Mouse (Mus musculus) thymus, adult 2 months (tissue): ENCODE data around the gene H2-Ob. TPM values are rescaled to one million over a fixed set of nuclear protein-coding genes. Genes with fewer than 3 reads are reported as not detected.

Experiments
- DNase-seq: peaks from one replicate; pipeline ENCODE4 v3.0.0; 2021
- H3K27ac ChIP-seq: fragments of 200-500 bp; 2 replicates; pipeline ENCODE4 v1.5.1; 2012; ENCODE audit warnings: low read length, control low read depth; ENCODE audit not compliant: control insufficient read depth, insufficient read depth
- H3K27me3 ChIP-seq: fragments of 200-500 bp; 2 replicates; pipeline ENCODE4 v1.6.1; 2012; ENCODE audit warnings: mild to moderate bottlenecking, low read length, moderate library complexity, mixed read lengths; ENCODE audit not compliant: control insufficient read depth, insufficient read depth
- H3K36me3 ChIP-seq: fragments of 200-500 bp; 2 replicates; pipeline ENCODE4 v1.6.1; 2012; ENCODE audit warnings: mild to moderate bottlenecking, low read length, moderate library complexity; ENCODE audit not compliant: control insufficient read depth, insufficient read depth
- H3K4me1 ChIP-seq: fragments of 200-500 bp; replicated peaks from 2 replicates; pipeline ENCODE4 v1.6.1; 2012; ENCODE audit warnings: low read length; ENCODE audit not compliant: control insufficient read depth, insufficient read depth
- H3K4me3 ChIP-seq: fragments of 200-500 bp; 2 replicates; pipeline ENCODE4 v1.5.1; 2012; ENCODE audit warnings: mild to moderate bottlenecking, low read length, control low read depth, moderate library complexity; ENCODE audit not compliant: control insufficient read depth, insufficient read depth
- CTCF ChIP-seq: fragments of 200-500 bp; IDR thresholded peaks from 2 replicates; pipeline ENCODE4 v1.5.1; 2012; ENCODE audit warnings: mild to moderate bottlenecking, control low read depth, low read length, moderate library complexity, borderline replicate concordance; ENCODE audit not compliant: control insufficient read depth, poor library complexity, insufficient read depth; ENCODE audit errors: extremely low read depth
- POLR2A ChIP-seq: fragments of 200-500 bp; IDR thresholded peaks from 2 replicates; pipeline ENCODE4 v1.6.1; 2012; ENCODE audit warnings: mild to moderate bottlenecking, low read length, control low read depth, moderate library complexity; ENCODE audit not compliant: control insufficient read depth, poor library complexity, insufficient read depth; ENCODE audit errors: extremely low read depth
- WGBS: fragments of 180-500 bp; shearing (Covaris S2); methylation state at CpG from one replicate; pipeline ENCODE4 v1.1.7; 2018; 5-methylcytosine and 5-hydroxymethylcytosine counted together
- polyA plus RNA-seq: library from polyadenylated mRNA; depleted of rRNA; stranded (reverse); fragments of >200 nt; gene quantifications from 2 replicates; pipeline ENCODE4 v1.2.3, GENCODE M21; 2012

H2-Ob gene
- polyA plus RNA-seq, 1 experiment: 37.5 TPM

DNA sequence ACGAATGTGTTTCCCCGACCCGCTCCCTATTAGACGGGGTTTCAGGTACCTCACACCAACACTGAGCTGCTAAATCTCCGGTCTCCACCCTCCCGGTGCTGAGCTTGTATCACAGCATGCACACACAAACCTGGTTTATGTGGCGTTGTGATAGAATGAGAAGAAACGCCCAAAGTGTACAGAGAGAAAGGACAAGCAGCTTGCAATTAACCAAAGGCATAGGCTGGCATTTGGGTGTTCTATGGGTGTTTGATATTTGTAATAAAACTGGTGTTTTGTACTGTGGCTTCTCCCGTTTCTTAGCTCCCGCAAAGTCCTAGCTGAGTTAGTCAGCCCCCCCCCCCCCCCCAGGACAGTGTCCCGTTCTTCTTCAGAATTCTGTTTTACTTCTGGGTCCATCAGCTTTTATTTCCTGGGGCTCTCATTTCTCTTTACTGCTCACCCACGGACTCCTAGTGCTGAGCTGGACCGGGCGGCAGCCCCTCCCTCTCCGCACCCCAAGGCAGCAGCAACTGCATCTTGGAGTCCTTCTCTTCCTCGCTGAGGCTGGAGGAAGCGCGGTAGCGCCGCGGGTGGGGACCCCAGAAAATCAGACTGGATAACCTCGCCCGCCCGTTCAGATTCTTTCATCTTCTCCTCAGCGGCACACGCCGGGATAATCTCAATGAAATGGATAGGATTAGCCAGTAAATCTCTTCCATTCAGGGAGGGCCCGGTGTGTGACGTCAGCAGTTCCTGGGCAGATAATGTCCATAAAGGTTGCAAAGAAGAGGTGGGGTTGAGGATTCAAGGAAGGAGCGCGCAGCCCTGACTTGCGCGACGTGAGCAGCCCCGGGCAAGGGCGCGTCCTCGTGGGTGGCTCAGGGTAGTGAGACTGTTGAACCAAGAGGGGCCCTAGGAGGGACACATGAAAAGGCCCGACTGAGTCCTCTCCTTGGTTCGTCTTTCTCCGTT, 41.5 kb upstream of the H2-Ob start, which contains the start of gene Psmb8:
Gene Psmb8, plus strand, starts transcription at position 781 of the 954 bp plus-strand sequence.
- TF ChIP-seq CTCF: no peak
- peak; percentile 75 for TF ChIP-seq POLR2A
- Histone ChIP-seq H3K4me1 (peaks cover 30% of the 10 kb centered on the region), H3K27ac (peak within 1 kb of the TSS; percentile 99), H3K36me3 (peaks cover 18% of the 10 kb centered on the region), H3K27me3 (no peaks in the 10 kb centered on the region), H3K4me3 (peak within 1 kb of the TSS; percentile 95)
- peak; percentile 85 for DNase-seq
- WGBS: 5% methylated on average over 41 of the region's 41 CpGs

GRCm38 (mm10) chr17:34197904-34198520, 40.7 kb upstream of the H2-Ob start:
- TF ChIP-seq POLR2A: peak; percentile 75; the same call in 1 of the 2 replicates
- TF ChIP-seq CTCF: peak; percentile 37; the same call in 1 of the 2 replicates
- H3K4me3 ChIP-seq: peak overlapping the region; percentile 95
- peaks cover 35% of the 10 kb centered on the region for H3K4me1 ChIP-seq
- peak; percentile 79 for DNase-seq
- H3K27me3 ChIP-seq: no peaks in the 10 kb centered on the region
- WGBS: 0% methylated on average over 32 of the region's 32 CpGs
- peak overlapping the region; percentile 99 for H3K27ac ChIP-seq
- peaks cover 12% of the 10 kb centered on the region for H3K36me3 ChIP-seq

- peaks cover 39% of the 10 kb centered on the region for H3K4me1 ChIP-seq
- H3K36me3 ChIP-seq: peaks cover 12% of the 10 kb centered on the region
- WGBS: under 1% methylated on average over 11 of the region's 11 CpGs
- H3K27me3 ChIP-seq: no peaks in the 10 kb centered on the region
- DNase-seq: no peak
- TF ChIP-seq CTCF (no peak), POLR2A (no peak; the same call in 1 of the 2 replicates)
- H3K27ac ChIP-seq: peak overlapping the region; percentile 99
- H3K4me3 ChIP-seq: peak overlapping the region; percentile 95
Measured at GRCm38 (mm10) chr17:34198521-34198912, 40.2 kb upstream of the H2-Ob start.

DNA sequence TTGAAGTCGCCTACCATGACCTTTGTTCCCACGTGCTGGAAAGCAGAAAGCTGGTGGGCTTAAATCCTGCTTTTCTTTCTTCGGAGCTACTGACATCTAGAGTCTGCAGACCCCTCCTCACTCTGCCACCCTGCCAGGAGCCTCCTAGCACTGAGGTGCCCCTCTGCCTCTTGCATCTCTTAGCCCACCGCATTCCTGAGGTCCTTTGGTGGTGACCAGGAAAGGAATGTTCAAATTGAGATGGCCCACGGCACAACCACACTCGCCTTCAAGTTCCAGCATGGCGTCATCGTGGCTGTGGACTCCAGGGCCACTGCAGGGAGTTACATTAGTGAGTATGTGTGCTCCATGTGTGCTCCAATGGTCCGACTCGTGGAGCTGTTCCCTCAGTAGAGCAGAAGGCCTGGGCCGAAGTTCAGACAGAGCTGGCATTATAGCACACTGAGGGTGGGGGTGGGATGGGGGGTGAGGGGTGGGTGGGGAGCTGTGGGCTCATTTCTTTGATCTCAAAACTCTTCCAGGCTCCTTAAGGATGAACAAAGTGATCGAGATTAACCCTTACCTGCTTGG, 39.6 kb upstream of the H2-Ob start:
- peak overlapping the region; percentile 99 for H3K27ac ChIP-seq
- H3K4me1 ChIP-seq: peaks cover 43% of the 10 kb centered on the region
- WGBS: 20% methylated on average over 12 of the region's 12 CpGs
- no peak for DNase-seq
- peaks cover 7% of the 10 kb centered on the region; the same call in 1 of the 2 replicates for H3K36me3 ChIP-seq
- H3K27me3 ChIP-seq: no peaks in the 10 kb centered on the region
- TF ChIP-seq CTCF: no peak
- TF ChIP-seq POLR2A: no peak
- peak overlapping the region; percentile 95 for H3K4me3 ChIP-seq

DNA sequence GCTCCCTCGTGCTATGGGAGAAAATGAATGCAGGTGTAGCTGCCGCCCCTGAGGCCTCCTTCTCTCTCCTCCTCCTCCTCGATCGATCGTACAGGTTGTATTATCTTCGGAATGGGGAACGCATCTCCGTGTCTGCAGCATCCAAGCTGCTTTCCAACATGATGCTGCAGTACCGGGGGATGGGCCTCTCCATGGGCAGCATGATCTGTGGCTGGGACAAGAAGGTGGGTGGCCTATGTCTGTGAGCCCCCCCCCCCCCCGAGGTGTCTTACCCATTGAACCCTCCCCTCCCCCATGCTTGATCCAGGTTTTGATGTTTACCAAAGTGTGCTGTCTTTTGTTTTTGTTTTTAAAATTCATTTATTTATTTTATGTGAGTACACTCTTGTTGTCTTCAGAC, 38.7 kb upstream of the H2-Ob start:
- peak overlapping the region; percentile 18 for H3K4me3 ChIP-seq
- peaks cover 38% of the 10 kb centered on the region for H3K4me1 ChIP-seq
- no peak for TF ChIP-seq POLR2A
- no peak for TF ChIP-seq CTCF
- 0 out of 2 replicates have a peak overlapping the region, but pooled peaks have one; percentile 6 for H3K27ac ChIP-seq
- DNase-seq: no peak
- no peaks in the 10 kb centered on the region for H3K27me3 ChIP-seq
- H3K36me3 ChIP-seq: peaks cover 3% of the 10 kb centered on the region; the same call in 1 of the 2 replicates
- WGBS: 84% methylated on average over 10 of the region's 10 CpGs
